Mouse (Mus musculus) heart, postnatal 0 days (tissue): ENCODE measurements around the gene Ankib1.

Experiments
- CTCF ChIP-seq: IDR thresholded peaks from 2 replicates; pipeline ENCODE4 v1.5.1; 2016; ENCODE audit warnings: antibody characterized with exemption, control low read depth, low read depth
- EP300 ChIP-seq: IDR thresholded peaks from 2 replicates; pipeline ENCODE4 v1.6.1; 2016; ENCODE audit warnings: antibody characterized with exemption, low read depth

GRCm38 (mm10) chr5:3646991-3647707 is 155.6 kb downstream of the Ankib1 start:
- TF ChIP-seq CTCF: peak; percentile 63
- no peak for TF ChIP-seq EP300
